Mouse (Mus musculus) ovary, postnatal 36 days (tissue): Measurements from ENCODE around the gene Pias4.
"Not testable (repeated sequence)": the region's sequence is repeated elsewhere in the genome, so short reads cannot be mapped to it uniquely, and the experiment has no call there.

Source experiments
- DNase-seq: peaks from one replicate; pipeline ENCODE4 v3.0.0; 2022; ENCODE audit warnings: low spot score, mixed read lengths

Pias4 gene

DNA sequence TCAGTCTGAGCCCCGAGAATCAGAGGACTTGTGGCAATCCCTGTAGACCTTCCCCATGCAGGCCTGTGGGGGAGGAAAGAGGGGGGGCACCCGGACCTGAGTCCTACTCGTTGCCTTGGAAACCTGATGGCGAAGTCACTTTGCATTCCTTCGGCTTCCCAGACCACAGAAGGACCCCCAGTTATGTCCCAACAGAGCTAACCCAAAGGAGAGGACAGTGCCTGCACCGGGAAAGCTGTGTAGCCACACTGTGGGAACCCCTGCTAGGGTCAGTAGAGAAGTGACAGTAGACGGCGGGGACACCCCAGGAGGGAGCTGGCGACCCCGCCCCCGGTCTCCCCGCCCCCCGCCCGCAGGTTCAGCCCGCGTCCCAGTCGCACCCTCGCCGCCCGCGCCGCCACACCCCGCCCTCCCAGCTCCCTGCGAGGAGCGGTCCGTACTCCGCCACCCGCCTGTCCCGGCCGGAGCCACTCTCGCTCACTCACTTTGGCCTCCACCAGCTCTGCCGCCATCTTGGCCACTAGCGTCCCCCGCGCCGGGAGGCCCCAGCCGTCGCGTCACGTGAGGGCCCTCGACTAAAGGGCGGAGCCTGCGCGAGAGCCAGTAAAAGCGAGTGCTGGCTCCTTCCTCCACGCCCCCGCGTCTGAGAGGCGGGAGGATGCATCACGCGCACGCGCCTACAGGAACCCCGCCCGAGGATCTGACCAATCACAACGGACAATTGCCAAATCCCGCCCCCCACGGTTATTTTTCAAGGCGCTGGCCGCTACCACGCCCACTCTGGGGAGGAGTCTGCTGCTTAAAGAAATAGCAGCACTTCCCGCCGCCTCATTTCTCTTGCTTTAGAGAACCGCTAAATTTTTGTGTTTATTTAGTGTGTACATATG, at the start of gene Pias4:
Gene Pias4 (minus strand): TSS at position 724 of the 887 bp plus-strand sequence.
- DNase-seq: peak; percentile 100

DNA sequence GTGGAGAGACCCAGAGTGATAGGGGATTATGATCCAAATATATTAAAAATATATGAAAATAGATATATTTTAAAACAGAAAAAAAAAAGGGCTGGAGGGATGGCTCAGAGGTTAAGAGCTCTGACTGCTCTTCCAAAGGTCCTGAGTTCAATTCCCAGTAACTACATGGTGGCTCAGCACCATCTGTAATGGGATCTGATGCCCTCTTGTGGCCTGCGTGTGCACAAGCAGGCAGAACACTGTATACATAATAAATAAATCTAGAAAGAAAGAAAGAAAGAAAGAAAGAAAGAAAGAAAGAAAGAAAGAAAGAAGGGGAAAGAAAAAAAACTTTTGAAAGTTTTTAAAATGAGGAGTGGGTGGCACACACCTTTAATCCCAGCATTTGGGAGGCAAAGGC, 49.5 kb upstream of the Pias4 start:
- DNase-seq: not testable (repeated sequence)

DNA sequence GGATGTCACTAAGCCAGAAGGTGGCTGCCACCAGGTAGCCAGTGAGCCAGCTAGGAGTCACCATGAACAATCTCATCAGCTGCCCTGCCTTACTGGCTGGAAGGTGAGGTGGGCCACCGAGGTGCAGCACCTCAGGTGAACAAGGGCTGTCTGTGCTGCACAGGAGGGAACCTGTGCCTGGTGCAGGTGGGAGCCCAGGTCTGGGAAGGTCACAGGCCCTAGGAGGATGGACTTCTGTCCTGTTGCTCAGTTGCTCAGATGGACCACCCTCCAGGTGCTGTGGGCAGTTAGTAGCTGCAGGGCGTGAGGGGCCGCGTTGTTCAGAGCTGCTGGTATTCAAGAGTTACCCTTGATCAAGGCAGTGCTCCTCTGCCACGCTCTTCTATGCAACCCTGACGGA, 49.1 kb upstream of the Pias4 start:
- no peak for DNase-seq

DNA sequence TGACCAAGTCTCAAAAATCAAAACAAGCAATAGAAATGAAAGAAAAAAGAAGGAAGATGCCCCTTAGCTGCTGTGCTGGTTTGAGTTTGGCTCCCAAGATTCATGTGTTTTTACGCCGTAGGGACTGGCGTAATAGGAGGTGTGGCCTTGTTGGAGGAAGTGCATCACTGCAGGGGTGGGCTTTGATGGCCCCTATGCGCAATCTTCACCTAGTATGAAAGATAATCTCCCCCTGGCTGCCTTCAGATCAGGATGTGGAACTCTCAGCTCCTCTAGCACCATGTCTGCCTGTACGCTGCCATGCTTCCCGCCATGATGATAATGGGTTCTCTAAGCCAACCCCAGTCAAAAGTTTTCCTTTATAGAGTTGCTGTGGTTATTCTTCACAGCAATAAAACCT, 48.5 kb upstream of the Pias4 start:
- no peak for DNase-seq

DNA sequence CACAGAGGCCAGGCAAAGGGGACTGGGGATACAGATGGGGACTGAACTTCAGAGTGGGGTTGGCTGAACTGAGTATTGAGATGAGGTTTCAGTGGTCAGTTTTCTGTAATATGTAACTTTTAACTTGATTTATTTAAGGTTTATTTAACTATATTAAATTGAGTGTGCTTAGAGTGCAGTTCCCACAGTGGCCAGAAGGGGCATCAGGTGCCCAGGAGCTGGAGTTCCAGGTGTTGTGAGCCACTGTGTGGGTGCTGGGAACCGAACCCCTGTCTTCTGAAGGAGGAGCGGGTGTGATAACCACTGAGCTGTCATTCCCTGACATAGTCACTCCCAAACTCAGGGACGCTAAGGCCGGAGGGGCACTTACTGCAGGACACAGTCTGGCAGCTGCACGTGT, 42.4 kb upstream of the Pias4 start:
- no peak for DNase-seq

DNA sequence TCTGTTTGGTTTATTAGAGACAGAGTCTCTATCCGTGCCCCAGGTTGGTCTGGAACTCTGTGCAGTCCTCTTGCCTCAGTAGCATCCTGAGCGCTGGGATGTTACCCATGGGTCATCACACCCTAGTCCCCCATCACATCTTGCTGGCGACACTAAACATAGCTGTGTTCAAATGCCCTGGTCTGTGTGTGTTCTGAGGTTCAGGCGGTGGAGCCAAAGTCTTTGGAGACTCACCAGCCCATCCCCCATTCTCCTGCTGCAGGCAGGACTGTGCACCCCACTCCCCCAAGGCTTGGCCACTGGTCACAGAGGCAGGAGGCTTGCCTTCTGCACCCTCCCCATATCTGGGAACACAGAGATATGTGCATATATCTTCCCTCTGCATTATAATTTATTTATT, 36.4 kb upstream of the Pias4 start:
- DNase-seq: no peak

DNA sequence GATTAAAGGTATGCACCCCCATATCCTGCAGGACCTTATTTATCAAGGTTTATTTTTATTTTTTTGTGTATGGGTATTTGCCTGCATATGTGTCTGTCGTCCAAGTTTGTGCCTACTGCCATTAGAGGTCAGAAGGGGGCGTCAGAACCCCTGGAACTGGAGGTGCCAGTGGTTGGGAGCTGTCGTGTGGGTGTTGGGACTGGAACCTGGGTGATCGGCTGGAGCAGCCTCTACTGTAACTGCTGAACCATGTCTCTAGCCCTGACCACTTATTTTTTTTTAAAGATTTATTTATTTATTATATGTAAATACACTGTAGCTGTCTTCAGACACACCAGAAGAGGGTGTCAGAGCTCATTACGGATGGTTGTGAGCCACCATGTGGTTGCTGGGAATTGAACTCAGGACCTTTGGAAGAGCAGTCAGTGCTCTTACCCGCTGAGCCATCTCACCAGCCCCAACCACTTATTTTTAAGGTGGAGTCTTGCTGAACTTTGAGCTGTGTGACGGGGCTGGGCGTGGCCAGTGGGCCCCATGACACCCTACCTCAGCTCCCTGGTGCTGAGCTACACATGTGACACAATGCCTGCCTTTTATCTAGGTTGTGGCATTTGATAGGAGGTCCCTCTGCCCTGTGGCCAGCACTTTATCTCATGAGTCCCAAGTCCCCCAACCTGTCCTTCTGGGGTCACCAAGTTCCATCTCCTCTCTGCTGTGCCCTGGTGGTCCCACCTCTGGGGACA, 35.4 kb upstream of the Pias4 start:
- no peak for DNase-seq

DNA sequence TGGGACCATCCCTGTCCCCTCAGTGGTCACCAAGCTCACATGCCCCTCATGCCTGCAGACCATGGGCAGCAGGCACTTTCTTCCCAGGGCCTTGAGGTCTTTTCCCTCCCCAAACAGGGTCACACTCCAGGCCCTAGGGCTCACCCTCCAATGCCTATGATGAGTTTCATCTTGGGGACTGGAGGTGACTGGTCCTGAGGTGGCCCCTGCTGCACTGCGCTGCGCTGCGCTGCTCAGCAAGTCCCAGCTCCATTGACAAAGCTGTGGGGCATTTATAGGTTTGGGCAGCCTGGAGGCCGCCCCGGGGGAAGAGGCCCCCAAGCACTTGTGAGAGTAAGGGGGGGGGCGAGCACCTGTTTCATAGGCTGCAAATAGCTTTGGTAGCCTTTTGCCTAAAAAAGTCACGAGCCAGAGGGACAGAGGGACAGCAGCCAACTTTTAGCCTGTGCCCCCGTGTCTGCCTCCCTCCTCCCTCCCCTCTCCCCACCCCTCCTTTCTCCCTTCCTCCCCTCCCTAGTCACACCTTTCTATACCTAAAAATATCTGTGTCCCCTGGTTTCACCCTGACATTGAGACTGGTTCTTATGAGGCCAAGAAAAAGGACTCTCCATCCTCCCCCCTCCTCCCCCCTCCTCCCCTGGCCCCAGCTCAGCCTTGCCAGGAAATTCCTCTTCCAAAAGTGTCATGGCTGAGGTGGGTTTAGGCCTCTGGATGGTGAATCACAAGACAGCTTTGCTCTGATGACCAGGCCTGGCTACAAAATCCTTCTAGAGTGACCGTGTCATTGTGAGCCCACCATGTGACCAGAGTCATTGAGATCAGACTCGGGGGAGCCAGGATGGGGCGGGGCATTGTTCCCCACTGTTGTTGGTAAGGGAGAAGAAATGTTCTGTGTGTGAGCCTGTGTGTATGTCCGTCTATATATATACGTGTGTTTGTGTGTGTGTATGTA, 34.4 kb upstream of the Pias4 start, which contains the start of gene Nmrk2:
Gene Nmrk2 (minus strand): TSS at position 245 of the 952 bp plus-strand sequence.
- no peak for DNase-seq

DNA sequence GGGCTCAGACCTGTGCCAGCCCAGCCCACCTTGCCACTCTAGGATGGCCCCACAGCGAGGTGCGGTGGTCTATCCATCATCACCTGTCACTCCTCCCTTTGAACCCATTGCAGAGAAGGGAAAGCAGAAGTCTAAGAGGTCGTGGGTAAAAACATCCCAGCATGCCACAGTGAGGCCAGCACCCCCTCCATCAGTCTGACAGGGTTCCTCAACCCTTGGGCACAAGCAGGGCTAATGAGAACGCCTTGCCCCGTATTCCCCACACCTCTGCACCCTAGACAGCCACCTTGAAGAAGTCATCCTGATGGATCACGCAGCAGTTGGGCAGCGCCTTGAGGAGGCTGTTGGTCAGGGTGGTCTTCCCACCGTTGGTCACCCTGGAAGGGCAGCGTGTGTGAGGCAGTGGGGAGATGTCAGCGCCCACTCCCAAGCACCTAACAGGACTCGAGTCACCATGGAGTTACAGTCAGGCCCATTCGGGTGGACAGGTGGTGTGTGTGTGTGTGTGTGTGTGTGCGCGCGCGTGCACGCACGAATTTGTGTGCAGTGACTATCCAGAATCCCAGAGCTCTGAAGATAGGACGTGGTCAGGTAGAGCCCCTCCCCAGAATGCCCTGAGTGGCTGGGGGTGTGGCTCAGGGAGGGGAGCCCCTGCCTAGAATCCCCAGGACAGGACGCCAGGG, 33.0 kb upstream of the Pias4 start:
- no peak for DNase-seq

DNA sequence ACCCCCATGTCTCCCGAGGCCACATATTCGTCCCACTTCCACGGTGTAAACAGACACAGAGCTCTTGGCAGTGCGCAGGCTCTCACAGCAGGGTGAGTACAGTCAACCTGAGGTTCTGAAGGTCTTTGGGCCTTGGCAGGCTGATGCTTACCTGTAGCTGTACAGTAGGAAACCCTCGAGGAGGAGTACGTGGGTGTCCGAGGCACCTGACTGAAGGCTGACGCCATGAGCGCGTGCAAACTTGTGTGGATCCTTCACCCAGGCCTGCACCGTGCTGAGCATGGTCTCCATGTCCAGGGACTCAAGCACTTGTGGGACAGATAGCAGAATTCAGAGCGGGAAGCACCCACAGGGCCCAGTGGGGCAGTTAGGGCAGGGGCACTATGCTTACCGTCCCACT, 32.4 kb upstream of the Pias4 start:
- DNase-seq: no peak

DNA sequence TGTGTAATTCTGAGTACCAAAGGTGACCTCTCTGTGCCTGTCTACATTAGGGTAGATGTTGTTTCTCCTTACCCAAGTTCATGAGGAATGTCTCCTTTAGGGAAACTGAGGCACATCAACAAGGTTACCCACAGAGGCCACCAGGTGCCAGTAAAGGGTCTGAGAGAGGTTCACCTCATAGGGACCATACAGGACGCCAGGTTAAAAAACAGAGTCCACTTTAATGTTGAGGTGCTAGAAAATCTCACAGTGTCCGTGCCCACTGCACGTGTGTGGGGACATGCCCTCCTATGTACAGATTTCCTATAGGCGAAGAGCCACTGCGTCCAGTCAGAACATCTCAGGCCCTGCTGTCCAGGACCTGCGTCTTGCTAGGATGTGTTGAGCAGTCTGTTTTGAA, 31.3 kb upstream of the Pias4 start:
- no peak for DNase-seq

DNA sequence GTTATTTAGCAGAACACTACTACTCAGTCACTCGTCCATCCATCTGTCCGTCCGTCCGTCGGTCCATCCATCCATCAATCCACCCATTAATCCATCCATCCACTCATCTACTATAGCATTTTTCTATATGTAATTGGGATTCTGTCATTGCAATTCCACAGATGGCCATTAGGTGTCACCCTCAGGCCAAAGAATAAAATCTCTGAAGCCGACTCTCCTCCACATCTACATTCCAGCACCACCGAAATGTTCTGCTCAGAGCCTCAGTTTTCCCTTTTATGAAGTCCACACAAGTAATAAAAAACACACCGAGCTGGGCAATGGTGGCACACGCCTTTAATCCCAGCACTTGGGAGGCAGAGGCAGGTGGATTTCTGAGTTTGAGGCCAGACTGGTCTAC, 30.5 kb upstream of the Pias4 start:
- DNase-seq: no peak

DNA sequence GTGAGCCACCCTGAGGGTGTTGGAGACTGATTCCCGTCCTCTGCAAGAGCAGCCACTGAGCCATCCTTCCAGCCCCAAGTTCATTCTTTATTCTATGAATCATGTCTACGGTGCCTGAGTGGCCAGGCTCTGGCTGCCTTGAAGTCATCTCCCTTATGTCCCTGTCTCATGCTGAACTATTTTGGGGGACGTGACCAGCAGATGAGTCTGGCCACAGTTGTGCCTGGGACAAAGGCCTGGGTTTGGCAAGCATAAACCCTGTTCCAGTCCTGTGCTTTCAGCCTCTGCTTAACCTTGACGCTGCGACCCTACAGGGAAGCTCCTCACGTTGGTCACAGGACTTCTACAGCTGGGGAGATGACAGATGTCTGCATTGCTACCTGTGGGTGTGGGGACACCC, 29.6 kb upstream of the Pias4 start:
- no peak for DNase-seq

DNA sequence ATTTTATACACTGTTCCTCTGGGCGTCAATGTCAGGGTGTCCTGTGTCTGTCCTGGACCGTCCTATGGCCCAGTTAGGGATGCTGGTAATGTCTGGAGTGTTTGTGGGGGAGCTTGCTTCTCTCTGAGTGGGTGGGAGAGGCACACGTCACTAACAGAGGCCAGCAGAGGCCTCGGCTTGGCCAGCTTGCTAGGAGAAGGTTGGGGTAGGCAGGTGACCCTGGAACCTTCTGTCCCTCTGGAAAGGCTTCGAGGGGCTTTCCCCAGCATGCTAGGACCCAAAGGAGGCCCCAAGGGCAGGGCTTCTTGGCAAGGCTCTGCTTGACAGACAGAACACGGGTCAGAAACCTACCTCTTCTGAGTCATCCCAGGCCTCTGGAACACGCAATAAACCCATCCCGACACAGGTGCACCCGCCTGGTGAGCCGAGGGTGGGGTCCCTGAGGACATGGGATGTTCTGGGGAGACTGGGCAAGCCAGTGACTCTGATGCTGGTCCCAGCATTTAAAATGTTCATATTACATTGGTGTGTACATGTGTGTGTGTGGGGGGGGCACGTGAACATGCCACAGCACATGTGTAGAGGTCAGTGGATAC, 28.8 kb upstream of the Pias4 start:
- DNase-seq: no peak

DNA sequence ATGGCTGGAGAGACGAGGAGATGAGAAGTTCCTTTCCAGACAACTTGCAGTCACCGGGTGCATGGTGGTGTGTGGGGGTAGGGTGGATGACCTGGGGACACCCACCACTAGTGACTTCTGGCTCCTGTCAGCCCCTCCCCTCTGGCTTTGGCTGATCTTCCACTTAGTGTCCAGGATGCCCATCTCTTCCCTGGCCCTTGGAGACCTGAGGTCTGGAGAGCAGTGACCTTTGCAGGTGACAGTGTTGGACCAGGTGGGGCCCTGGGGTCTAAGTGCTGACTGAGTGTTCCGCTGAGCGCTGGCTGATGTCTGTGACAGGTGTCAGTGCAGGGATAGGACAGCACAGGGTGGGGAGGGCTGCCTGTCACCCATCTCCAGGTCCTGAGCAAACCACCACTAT, 27.6 kb upstream of the Pias4 start:
- DNase-seq: no peak

DNA sequence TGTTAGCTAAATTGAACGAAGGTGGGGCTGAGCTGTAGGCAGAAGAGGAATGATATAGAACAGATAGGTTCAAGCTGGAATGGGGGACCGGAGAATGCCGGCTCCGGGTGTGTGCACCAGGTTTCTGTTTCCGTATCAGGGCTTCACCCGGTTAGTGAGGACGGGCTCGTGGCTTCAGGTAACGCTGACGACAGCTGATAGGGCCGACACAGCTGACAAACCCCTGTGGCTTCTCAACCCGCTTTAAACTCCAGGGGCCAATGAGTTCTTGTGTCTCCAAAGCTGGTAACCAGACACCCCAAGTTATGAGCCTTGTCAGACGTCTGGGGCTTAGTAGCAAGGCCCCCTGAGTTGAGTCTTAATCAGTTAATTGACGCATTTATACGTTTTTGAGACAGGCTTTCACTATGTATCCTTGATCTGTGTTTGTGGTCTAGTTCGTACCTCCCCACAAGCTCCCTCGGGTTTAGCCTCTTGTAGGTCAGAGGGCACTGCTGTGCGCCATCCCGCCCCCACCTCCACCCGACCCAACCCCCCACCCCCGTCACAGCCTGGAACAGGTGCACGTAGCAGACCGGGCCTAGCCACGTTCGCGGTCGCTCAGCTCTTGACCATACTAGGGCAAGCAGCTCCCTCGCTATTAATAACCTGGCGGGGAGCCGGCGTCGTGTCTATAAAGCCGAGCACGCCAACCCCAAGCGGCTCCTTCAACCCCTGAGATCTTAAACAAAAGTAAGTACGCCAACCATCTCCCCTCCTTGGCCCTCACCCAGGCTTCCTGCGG, 26.5 kb upstream of the Pias4 start:
- DNase-seq: no peak

DNA sequence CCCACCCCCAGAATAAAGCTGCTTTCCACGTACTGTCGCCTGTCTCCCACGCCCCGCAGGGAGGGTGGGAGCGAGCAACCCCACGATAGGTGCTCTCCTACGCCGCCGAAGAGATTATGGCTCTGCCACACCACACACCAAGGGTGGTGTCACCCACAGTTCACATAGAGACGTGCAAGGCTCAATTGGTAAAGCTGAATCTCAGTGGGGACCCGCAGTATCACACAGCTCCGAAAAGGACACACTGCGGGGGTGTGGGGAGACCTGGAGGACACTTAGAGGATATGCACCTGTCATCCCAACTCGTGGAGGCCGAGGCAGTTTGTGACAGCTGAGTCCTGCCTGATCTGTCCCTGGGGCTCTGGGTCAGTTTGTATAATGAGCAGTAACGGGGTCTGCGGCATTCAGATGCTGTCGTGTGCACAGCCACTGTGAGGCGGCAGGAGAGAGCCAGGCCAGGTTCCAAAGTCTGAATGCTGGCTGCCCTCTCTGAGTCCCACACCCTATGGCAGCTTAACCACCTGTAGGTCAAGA, 25.3 kb upstream of the Pias4 start:
- DNase-seq: no peak

DNA sequence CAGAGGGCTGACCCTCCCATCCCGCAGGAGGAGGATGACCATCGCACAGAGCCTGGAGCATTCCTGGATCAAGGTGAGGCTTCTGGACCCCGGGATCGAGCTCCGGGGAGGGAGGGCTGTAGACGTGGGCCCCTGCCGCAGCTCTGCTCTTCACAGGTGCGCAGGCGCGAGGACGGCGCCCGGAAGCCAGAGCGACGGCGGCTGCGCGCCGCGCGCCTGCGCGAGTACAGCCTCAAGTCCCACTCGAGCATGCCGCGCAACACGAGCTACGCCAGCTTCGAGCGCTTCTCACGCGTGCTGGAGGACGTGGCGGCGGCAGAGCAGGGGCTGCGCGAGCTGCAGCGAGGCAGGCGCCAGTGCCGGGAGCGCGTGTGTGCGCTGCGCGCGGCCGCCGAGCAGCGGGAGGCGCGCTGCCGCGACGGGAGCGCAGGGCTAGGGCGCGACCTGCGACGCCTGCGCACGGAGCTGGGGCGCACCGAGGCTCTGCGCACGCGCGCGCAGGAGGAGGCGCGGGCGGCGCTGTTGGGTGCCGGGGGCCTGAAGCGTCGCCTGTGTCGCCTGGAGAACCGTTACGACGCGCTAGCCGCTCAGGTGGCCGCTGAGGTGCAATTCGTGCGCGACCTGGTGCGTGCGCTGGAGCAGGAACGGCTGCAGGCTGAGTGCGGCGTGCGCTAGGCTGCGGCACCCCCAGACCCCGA, 24.7 kb upstream of the Pias4 start:
- DNase-seq: peak; percentile 83

DNA sequence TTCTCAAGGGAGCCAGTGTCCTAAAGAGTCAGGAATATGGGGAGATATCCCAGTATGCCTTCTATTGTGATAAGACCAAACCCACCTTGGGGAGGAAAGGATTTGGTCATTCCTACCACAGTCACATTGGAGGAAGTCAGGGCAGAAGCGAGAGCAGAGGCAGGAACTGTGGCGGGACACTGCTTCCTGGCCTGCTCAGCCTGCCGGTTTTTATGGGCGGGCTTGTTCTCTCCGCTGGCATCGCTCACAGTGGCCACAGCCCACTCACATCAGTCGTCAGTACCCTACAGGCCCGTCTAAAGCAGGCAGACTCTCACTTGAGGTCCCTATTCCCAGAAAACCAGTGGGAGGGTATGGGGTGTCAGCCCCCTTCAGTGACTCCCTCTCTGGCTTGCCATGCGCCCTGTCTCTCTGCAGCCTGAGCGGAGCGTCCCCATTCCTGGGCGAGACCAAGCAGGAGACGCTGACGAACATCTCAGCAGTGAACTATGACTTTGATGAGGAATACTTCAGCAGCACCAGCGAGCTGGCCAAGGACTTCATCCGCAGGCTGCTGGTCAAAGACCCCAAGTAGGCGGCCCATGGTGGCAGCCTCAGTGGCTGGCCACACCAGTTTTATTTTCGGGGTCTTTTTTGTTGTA, 23.7 kb upstream of the Pias4 start:
- DNase-seq: no peak
